Mouse (Mus musculus) heart, adult 2 months (tissue): ENCODE data around the gene Snw1. TPM values are rescaled to one million over a fixed set of nuclear protein-coding genes. Genes with fewer than 3 reads are reported as not detected.

Experiments used
- DNase-seq, 2 experiments: peaks; one replicate each; pipeline ENCODE4 v3.0.0; 2021
- H3K27ac ChIP-seq: fragments of 200-600 bp; 2 replicates; pipeline ENCODE4 v1.8.1; 2022
- H3K27me3 ChIP-seq: fragments of 200-500 bp; 2 replicates; pipeline ENCODE4 v1.6.1; 2012; ENCODE audit warnings: mild to moderate bottlenecking, low read length, inconsistent platforms, mixed read lengths; ENCODE audit not compliant: control insufficient read depth, insufficient read depth
- H3K36me3 ChIP-seq: fragments of 200-500 bp; 2 replicates; pipeline ENCODE4 v1.6.1; 2012; ENCODE audit warnings: low read length, inconsistent platforms; ENCODE audit not compliant: control insufficient read depth, insufficient read depth
- H3K4me1 ChIP-seq: fragments of 200-500 bp; 2 replicates; pipeline ENCODE4 v1.6.1; 2011; ENCODE audit warnings: low read length; ENCODE audit not compliant: control insufficient read depth, insufficient read depth
- H3K4me3 ChIP-seq: fragments of 200-600 bp; 2 replicates; pipeline ENCODE4 v1.8.1; 2022
- H3K79me2 ChIP-seq: fragments of 200-500 bp; replicated peaks from 2 replicates; pipeline ENCODE4 v1.6.1; 2012; ENCODE audit warnings: mild to moderate bottlenecking, inconsistent platforms, low read length, moderate library complexity, mixed read lengths; ENCODE audit not compliant: control insufficient read depth, insufficient read depth
- H3K9ac ChIP-seq: fragments of 200-500 bp; 2 replicates; pipeline ENCODE4 v1.6.1; 2012; ENCODE audit warnings: low read depth, mild to moderate bottlenecking, control low read depth, inconsistent platforms, low read length, mixed read lengths
- CTCF ChIP-seq: fragments of 200-600 bp; IDR thresholded peaks from 2 replicates; pipeline ENCODE4 v1.8.1; 2022; ENCODE audit warnings: antibody characterized with exemption, mild to moderate bottlenecking, moderate library complexity
- EP300 ChIP-seq: fragments of 200-500 bp; IDR thresholded peaks from 2 replicates; pipeline ENCODE4 v1.6.1; 2011; ENCODE audit warnings: low read depth, low read length, control low read depth; ENCODE audit not compliant: insufficient read depth
- POLR2A ChIP-seq: fragments of 200-500 bp; IDR thresholded peaks from 2 replicates; pipeline ENCODE4 v1.6.1; 2011; ENCODE audit warnings: mild to moderate bottlenecking, low read depth, low read length, control low read depth; ENCODE audit not compliant: insufficient read depth
- WGBS: fragments of 180-500 bp; shearing (Covaris S2); methylation state at CpG from one replicate; pipeline ENCODE4 v1.1.7; 2018; 5-methylcytosine and 5-hydroxymethylcytosine counted together
- intact Hi-C: fragments of 180-260 bp; cut with DNase I; formaldehyde crosslinking; loops from one replicate; pipeline ENCODE4 v1.15.1; 2025
- polyA plus RNA-seq: library from polyadenylated mRNA; depleted of rRNA; stranded (reverse); fragments of >200 nt; gene quantifications from 2 replicates; pipeline ENCODE4 v1.2.3, GENCODE M21; 2012
- total RNA-seq, 2 experiments: library from RNA; stranded (reverse); gene quantifications; 2 replicates each; pipeline ENCODE4 v1.2.3; 2021

The Snw1 gene
- total and polyA plus RNA-seq, 3 experiments: 8.5 to 46.1 (median 42.3) TPM

GRCm38 (mm10) chr12:87416690-87417089 is 55.4 kb downstream of the Snw1 start:
- Histone ChIP-seq H3K36me3 (no peaks in the 10 kb centered on the region), H3K4me1 (peaks cover 1% of the 10 kb centered on the region; the same call in 1 of the 2 replicates), H3K79me2 (no peaks in the 10 kb centered on the region), H3K27ac (no peak overlapping the region), H3K27me3 (no peaks in the 10 kb centered on the region), H3K9ac (no peak overlapping the region), H3K4me3 (no peak overlapping the region)
- WGBS: 17% methylated on average over 7 of the region's 7 CpGs
- peak; percentile 60 to 62 for DNase-seq
- TF ChIP-seq POLR2A: no peak
- TF ChIP-seq CTCF: peak; percentile 89
- TF ChIP-seq EP300: peak; percentile 80; the same call in 1 of the 2 replicates
- intact Hi-C loops: loop anchor here (2.0 kb wide), 1 partner anchor 72 kb away; no protein-coding TSS in a partner anchor

DNA sequence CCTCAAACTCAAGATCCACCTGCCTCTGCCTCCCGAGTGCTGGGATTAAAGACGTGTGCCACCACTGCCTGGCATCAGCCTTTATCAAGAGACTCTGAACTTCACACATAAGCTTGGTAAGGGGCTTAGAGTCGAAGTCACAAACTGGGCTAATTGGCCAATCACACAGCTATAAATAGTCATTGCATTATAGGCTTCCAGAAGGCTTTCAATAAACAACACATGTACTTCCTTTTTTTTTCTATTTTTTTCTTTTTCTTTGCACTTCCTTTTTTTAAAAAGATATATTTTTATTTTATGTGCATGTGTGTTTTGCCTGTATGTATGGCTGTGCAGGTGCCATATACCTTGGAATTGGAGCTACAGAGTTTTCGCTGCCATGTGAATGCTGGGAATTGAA is 56.7 kb downstream of the Snw1 start:
- H3K79me2 ChIP-seq: no peaks in the 10 kb centered on the region
- intact Hi-C loops: no loop called here
- H3K27ac ChIP-seq: no peak overlapping the region

DNA sequence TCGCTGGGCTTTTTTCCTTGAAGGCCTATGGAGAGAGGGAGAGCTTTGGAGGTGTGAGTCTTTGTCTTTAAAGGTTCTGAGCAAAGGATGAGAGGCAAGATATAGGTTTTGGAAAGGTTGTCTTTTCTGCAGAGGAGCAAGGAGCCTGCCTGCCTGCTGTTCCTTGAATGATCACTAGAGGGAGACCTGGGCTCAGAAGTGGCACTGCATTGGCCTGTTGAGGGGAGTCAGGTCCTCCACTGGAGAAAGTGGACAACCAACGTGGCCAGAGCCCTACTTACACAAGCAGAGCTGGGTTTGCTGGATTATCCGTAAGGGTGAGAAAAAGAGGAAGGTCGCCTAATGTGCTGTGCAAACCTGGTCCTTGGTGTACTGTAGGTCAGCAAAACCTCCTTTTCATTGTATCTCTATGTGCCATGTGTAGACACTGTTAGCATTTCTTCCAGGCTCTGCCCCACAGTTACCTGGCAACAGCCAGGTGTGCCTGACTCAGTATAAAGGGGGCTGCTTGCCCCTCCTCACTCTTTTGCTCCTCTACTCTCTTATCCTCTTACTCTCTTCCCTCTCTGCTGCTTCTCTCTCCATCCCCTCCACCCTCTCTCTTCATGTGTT is 58.8 kb downstream of the Snw1 start:
- Histone ChIP-seq H3K27me3 (no peaks in the 10 kb centered on the region), H3K9ac (no peak overlapping the region), H3K27ac (no peak overlapping the region), H3K79me2 (no peaks in the 10 kb centered on the region), H3K36me3 (no peaks in the 10 kb centered on the region), H3K4me1 (peaks cover 2% of the 10 kb centered on the region), H3K4me3 (no peak overlapping the region)
- WGBS: 25% methylated on average over 4 of the region's 4 CpGs
- intact Hi-C loops: loop anchor here (5.0 kb wide), 1 partner anchor 146 kb away; the partner anchor contains the start of genes Ahsa1 and Vipas39
- TF ChIP-seq EP300 (no peak), CTCF (0 out of 2 replicates have a peak, but pooled peaks have one; percentile 100)
- DNase-seq: peak; percentile 68 to 79

More for the DNA sequence above, 56.7 kb downstream of the Snw1 start:
- no peak overlapping the region for H3K4me3 ChIP-seq
- H3K9ac ChIP-seq: no peak overlapping the region
- no peaks in the 10 kb centered on the region for H3K27me3 ChIP-seq
- TF ChIP-seq CTCF: no peak
- TF ChIP-seq POLR2A: no peak
- no peak for TF ChIP-seq EP300
- peaks cover 1% of the 10 kb centered on the region; the same call in 1 of the 2 replicates for H3K4me1 ChIP-seq
- WGBS: 68% methylated on average over 4 of the region's 4 CpGs
- no peaks in the 10 kb centered on the region for H3K36me3 ChIP-seq
- no peak for DNase-seq

- Histone ChIP-seq H3K36me3 (no peaks in the 10 kb centered on the region), H3K4me3 (no peak overlapping the region), H3K27me3 (no peaks in the 10 kb centered on the region), H3K79me2 (no peaks in the 10 kb centered on the region), H3K27ac (no peak overlapping the region), H3K9ac (no peak overlapping the region), H3K4me1 (peaks cover 5% of the 10 kb centered on the region)
- TF ChIP-seq POLR2A: no peak
- intact Hi-C loops: loop anchor here (5.0 kb wide), 1 partner anchor 144 kb away; the partner anchor contains the start of genes Ahsa1 and Vipas39
- WGBS: 11% methylated on average over 7 of the region's 7 CpGs
- no peak for DNase-seq
Measured at GRCm38 (mm10) chr12:87410999-87411398, 61.1 kb downstream of the Snw1 start.

GRCm38 (mm10) chr12:87409123-87409522 is 63.0 kb downstream of the Snw1 start:
- DNase-seq: no peak
- 83% methylated on average over 4 of the region's 4 CpGs for whole genome bisulfite sequencing
- Histone ChIP-seq H3K27me3 (no peaks in the 10 kb centered on the region), H3K27ac (no peak overlapping the region), H3K79me2 (no peaks in the 10 kb centered on the region), H3K36me3 (no peaks in the 10 kb centered on the region), H3K9ac (no peak overlapping the region), H3K4me1 (peaks cover 5% of the 10 kb centered on the region), H3K4me3 (no peak overlapping the region)
- intact Hi-C loops: no loop called here
- TF ChIP-seq POLR2A (no peak), CTCF (no peak), EP300 (no peak)

DNA sequence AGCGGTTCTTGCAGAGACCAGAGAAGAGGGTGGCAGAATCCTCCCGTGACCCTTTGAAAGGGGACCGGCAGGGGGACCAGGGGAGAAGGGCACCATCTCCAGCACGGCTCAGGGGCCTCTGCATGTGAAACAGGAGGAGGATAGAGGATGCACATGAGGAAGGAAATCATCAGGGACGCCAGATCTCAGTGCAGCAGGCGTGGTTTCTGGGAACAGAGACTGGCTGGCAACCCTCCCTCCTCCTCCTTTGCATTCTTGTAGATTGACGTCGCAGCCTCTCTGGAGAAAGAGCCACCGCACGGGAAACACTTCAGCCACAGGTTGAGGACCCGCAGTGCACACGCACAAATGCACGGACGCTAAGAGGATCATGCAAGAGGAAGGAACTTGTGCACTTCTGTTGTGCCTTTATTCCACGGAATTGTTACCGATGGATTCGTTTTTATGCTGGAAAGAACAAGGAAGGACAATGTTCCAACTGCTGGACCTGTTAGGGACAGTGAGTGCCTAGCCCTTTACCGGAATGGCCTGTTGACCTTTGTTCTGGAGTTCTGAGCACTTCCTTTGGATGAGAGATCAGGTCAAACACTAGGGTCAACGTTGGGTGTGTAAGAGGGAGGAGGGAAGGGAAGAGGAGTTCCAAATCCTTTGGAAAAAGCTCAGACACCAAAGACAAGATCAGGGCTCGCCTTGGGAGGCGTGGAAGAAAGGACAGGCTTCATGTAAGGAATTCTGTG is 64.0 kb downstream of the Snw1 start:
- peaks cover 5% of the 10 kb centered on the region for H3K4me1 ChIP-seq
- TF ChIP-seq EP300 (no peak), POLR2A (peak; percentile 57)
- H3K9ac ChIP-seq: no peak overlapping the region; the same call in 1 of the 2 replicates
- H3K36me3 ChIP-seq: no peaks in the 10 kb centered on the region
- no peaks in the 10 kb centered on the region for H3K27me3 ChIP-seq
- peak overlapping the region; percentile 70 for H3K27ac ChIP-seq
- peak overlapping the region; percentile 9 for H3K4me3 ChIP-seq
- 8% methylated on average over 21 of the region's 21 CpGs for WGBS
- DNase-seq: peak; percentile 70 to 74
- intact Hi-C loops: loop anchor here (2.0 kb wide), 1 partner anchor 19 kb away; the partner anchor contains the start of gene Sptlc2
- H3K79me2 ChIP-seq: no peaks in the 10 kb centered on the region
